Mouse (Mus musculus): ENCODE measurements at regions not wholly inside any gene's neighbourhood (a gene's known extent, or its start where the extent isn't known, plus 50 kb on each side); places are given as distances from the start of the nearest gene placed in this dataset.

DNA sequence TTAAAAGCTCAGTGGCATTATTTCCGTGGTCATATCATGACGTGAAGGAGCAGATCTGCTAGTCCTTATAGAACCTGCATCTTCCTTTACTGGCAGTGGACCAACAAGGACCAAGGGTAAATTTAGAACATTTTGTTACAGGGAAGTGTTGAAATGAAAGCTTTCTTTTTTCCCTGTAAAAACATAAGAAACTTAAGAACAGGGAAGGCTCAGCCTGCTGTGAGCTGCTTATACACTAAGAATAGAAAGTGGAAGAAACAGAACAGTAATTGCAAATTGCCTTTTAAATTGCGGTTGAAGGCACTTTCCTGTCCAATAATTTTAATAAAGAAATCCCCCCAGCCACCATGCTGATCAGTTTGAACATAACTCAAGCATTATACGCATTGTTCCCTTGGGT, 140.4 kb downstream of the Lca5 start:
- no peaks in the 10 kb centered on the region for H3K4me1 ChIP-seq
- no peak overlapping the region for H3K4me2 ChIP-seq
- H3K4me3 ChIP-seq (replicated peaks): no peak overlapping the region
- H3K36me3 ChIP-seq (replicated peaks): no peaks in the 10 kb centered on the region
- WGBS: 63% methylated on average over 4 of the region's 4 CpGs
- H3K9me3 ChIP-seq: no peaks in the 10 kb centered on the region
- no peak overlapping the region for H3K9ac ChIP-seq
- no peaks in the 10 kb centered on the region for H3K27me3 ChIP-seq
- no peak overlapping the region for H3K27ac ChIP-seq
- ATAC-seq (ENCODE audit: low FRiP score): no peak

- 55% methylated on average over 2 of the region's 2 CpGs for WGBS
Measured at GRCm38 (mm10) chr9:83300044-83300443, 140.9 kb downstream of the Lca5 start.

DNA sequence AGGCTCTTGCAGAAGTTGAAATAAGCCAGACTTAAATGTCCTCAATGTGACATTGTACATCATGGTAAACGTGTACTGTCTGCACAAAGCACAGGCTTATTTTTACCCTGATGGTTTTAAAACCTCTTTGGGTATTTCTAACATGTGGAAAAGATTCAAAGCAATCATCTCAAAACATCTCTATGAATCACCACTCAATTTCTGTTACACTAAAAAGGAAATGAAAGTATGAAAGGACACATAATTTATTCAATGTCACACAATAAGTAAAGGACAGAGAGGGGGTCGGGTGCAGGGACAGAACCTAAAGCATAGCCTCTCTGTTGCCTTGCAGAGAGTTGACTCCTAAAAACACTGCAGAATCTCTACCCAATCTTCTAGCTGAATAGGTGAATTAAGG, 141.3 kb downstream of the Lca5 start:
- H3K4me3 ChIP-seq (replicated peaks): no peak overlapping the region

More at GRCm38 (mm10) chr9:83300044-83300443, 140.9 kb downstream of the Lca5 start:
- H3K4me3 ChIP-seq (replicated peaks): no peak overlapping the region
- H3K9ac ChIP-seq: no peak overlapping the region
- no peak overlapping the region for H3K27ac ChIP-seq
- no peak overlapping the region for H3K4me2 ChIP-seq
- no peaks in the 10 kb centered on the region for H3K36me3 ChIP-seq (replicated peaks)
- H3K27me3 ChIP-seq: no peaks in the 10 kb centered on the region
- no peaks in the 10 kb centered on the region for H3K4me1 ChIP-seq
- no peak for ATAC-seq (ENCODE audit: low FRiP score)
- no peaks in the 10 kb centered on the region for H3K9me3 ChIP-seq

GRCm38 (mm10) chr9:83295453-83295852, 145.5 kb downstream of the Lca5 start:
- H3K9ac ChIP-seq: no peak overlapping the region
- H3K27me3 ChIP-seq: no peaks in the 10 kb centered on the region
- H3K4me2 ChIP-seq: no peak overlapping the region
- no peak overlapping the region for H3K4me3 ChIP-seq (replicated peaks)
- no peaks in the 10 kb centered on the region for H3K36me3 ChIP-seq (replicated peaks)
- H3K9me3 ChIP-seq: no peaks in the 10 kb centered on the region
- H3K4me1 ChIP-seq: no peaks in the 10 kb centered on the region
- WGBS: 90% methylated on average over 9 of the region's 9 CpGs
- no peak overlapping the region for H3K27ac ChIP-seq
- no peak for ATAC-seq (ENCODE audit: low FRiP score)

More for the DNA sequence above, 141.3 kb downstream of the Lca5 start:
- 57% methylated on average over 2 of the region's 2 CpGs for WGBS
- Histone ChIP-seq H3K9me3 (no peaks in the 10 kb centered on the region), H3K36me3 (replicated peaks) (no peaks in the 10 kb centered on the region), H3K27ac (no peak overlapping the region), H3K4me1 (no peaks in the 10 kb centered on the region), H3K4me2 (no peak overlapping the region), H3K27me3 (no peaks in the 10 kb centered on the region), H3K9ac (no peak overlapping the region)
- ATAC-seq (ENCODE audit: low FRiP score): no peak

DNA sequence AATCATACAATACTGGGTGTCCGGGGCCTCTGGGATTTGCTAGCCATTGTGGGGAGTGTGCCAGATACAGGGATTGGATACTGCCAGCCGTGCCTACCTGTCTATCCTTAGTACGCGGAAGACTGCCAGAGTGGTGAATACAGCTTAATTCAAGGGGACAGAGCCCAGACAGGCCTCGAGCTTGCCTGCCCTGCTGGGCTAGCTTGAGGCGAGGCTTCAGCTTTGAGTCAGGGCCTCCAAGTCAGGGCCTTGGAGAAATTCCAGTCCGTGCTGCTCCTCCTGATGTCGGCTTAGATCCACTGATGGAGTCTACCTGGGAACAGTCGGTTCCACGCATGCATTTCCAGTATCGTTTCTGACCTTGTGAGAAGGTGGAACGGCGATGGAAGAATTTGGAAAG, 146.5 kb downstream of the Lca5 start:
- Histone ChIP-seq H3K27me3 (no peaks in the 10 kb centered on the region), H3K4me1 (no peaks in the 10 kb centered on the region), H3K9ac (no peak overlapping the region), H3K4me3 (replicated peaks) (no peak overlapping the region), H3K4me2 (no peak overlapping the region), H3K27ac (no peak overlapping the region), H3K36me3 (replicated peaks) (no peaks in the 10 kb centered on the region), H3K9me3 (no peaks in the 10 kb centered on the region)
- WGBS: 89% methylated on average over 13 of the region's 13 CpGs
- no peak for ATAC-seq (ENCODE audit: low FRiP score)

DNA sequence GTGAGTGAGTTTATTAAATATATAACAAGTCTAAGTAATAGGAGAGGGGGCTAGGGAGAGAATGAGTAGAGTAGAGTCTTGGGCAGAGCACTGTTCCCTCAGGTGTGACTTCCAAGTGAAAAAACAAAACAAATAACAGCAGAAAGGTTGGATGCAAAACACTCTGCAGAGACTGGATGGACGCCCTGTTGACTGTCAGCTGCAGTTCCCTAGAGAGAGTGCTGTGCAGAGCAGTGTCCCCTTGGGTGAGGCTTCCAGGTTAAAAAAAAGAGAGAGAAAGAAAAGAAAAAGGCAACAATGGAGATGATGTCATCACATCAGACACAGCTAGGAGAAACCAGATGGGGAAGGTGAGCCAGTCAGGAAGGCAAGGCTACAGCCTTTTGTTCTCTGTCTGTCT, 137.6 kb upstream of the Hmgn3 start:
- H3K9ac ChIP-seq: no peak overlapping the region
- no peaks in the 10 kb centered on the region for H3K27me3 ChIP-seq
- WGBS: 67% methylated on average over 1 of the region's 1 CpGs
- no peak overlapping the region for H3K4me2 ChIP-seq
- H3K4me3 ChIP-seq (replicated peaks): no peak overlapping the region
- no peak for ATAC-seq (ENCODE audit: low FRiP score)
- H3K9me3 ChIP-seq: no peaks in the 10 kb centered on the region
- H3K36me3 ChIP-seq (replicated peaks): no peaks in the 10 kb centered on the region
- H3K4me1 ChIP-seq: 0 out of 2 replicates have a peak, but pooled peaks cover 4% of the 10 kb centered on the region
- no peak overlapping the region for H3K27ac ChIP-seq

- no peak overlapping the region for H3K4me2 ChIP-seq
- 0 out of 2 replicates have a peak, but pooled peaks cover 4% of the 10 kb centered on the region for H3K4me1 ChIP-seq
- no peak overlapping the region for H3K27ac ChIP-seq
- no peaks in the 10 kb centered on the region for H3K27me3 ChIP-seq
- 62% methylated on average over 4 of the region's 4 CpGs for WGBS
- no peaks in the 10 kb centered on the region for H3K36me3 ChIP-seq (replicated peaks)
- no peak for ATAC-seq (ENCODE audit: low FRiP score)
- H3K9ac ChIP-seq: no peak overlapping the region
- no peak overlapping the region for H3K4me3 ChIP-seq (replicated peaks)
- no peaks in the 10 kb centered on the region for H3K9me3 ChIP-seq
Measured at GRCm38 (mm10) chr9:83283662-83284061, 137.2 kb upstream of the Hmgn3 start.

DNA sequence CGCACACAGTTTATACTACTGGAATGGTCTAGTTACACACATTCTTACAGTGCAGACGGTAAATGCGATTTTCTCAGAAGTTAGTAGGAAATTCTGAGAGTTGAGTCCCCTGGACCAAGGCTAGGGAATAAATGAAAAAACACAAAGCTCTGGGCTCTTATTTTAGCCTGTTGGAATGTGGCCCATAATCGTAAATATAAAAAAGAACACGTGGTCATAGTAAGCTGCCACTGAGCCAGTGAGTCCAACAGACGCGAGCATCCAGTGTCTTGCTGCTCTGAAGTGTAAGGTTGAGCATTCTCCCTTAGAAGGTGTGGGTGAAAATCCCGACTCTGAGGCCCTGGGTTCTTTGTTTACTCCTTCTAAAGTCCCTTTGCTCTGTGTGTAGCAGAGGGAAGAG, 136.8 kb upstream of the Hmgn3 start:
- Histone ChIP-seq H3K27ac (no peak overlapping the region), H3K36me3 (replicated peaks) (no peaks in the 10 kb centered on the region), H3K4me3 (replicated peaks) (no peak overlapping the region), H3K4me1 (0 out of 2 replicates have a peak, but pooled peaks cover 4% of the 10 kb centered on the region), H3K9ac (no peak overlapping the region), H3K4me2 (no peak overlapping the region), H3K27me3 (no peaks in the 10 kb centered on the region), H3K9me3 (no peaks in the 10 kb centered on the region)
- WGBS: 82% methylated on average over 8 of the region's 8 CpGs
- no peak for ATAC-seq (ENCODE audit: low FRiP score)

- no peak overlapping the region for H3K9ac ChIP-seq
- H3K4me2 ChIP-seq: no peak overlapping the region
- H3K9me3 ChIP-seq: no peaks in the 10 kb centered on the region
- no peaks in the 10 kb centered on the region for H3K36me3 ChIP-seq (replicated peaks)
- 77% methylated on average over 5 of the region's 5 CpGs for WGBS
- H3K27me3 ChIP-seq: no peaks in the 10 kb centered on the region
- H3K4me1 ChIP-seq: no peaks in the 10 kb centered on the region
- no peak for ATAC-seq (ENCODE audit: low FRiP score)
- no peak overlapping the region for H3K4me3 ChIP-seq (replicated peaks)
- no peak overlapping the region for H3K27ac ChIP-seq
Measured at GRCm38 (mm10) chr9:83277791-83278190, 131.3 kb upstream of the Hmgn3 start.

GRCm38 (mm10) chr9:83277356-83277755, 130.9 kb upstream of the Hmgn3 start:
- H3K36me3 ChIP-seq (replicated peaks): no peaks in the 10 kb centered on the region
- WGBS: 93% methylated on average over 5 of the region's 5 CpGs
- H3K4me1 ChIP-seq: no peaks in the 10 kb centered on the region
- no peak overlapping the region for H3K4me2 ChIP-seq
- no peaks in the 10 kb centered on the region for H3K27me3 ChIP-seq
- H3K27ac ChIP-seq: no peak overlapping the region
- no peaks in the 10 kb centered on the region for H3K9me3 ChIP-seq
- H3K9ac ChIP-seq: no peak overlapping the region
- ATAC-seq (ENCODE audit: low FRiP score): no peak
- no peak overlapping the region for H3K4me3 ChIP-seq (replicated peaks)

DNA sequence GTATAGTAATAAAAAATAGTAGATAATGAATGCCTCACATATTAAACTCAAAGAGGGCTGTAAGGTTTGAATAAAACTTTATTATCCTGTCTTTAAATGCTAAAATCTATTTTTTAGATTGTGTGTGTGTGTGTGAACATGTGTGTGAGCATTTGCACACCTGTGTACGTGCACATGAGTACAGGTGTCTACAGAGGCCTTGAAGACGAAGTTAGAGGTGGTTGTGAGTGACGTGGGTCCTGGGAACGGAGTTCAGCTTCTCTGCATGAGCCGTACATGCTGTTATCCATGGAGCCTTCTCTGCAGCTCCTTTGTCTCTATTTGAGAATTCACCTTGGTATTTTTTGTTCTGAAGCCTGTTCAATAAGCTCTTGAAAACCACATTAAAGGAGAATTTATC, 129.8 kb upstream of the Hmgn3 start:
- no peak overlapping the region for H3K27ac ChIP-seq
- no peak for ATAC-seq (ENCODE audit: low FRiP score)
- H3K4me2 ChIP-seq: no peak overlapping the region
- no peaks in the 10 kb centered on the region for H3K36me3 ChIP-seq (replicated peaks)
- 90% methylated on average over 5 of the region's 5 CpGs for WGBS
- H3K27me3 ChIP-seq: no peaks in the 10 kb centered on the region
- H3K9me3 ChIP-seq: no peaks in the 10 kb centered on the region
- H3K4me3 ChIP-seq (replicated peaks): no peak overlapping the region
- no peaks in the 10 kb centered on the region for H3K4me1 ChIP-seq
- no peak overlapping the region for H3K9ac ChIP-seq

DNA sequence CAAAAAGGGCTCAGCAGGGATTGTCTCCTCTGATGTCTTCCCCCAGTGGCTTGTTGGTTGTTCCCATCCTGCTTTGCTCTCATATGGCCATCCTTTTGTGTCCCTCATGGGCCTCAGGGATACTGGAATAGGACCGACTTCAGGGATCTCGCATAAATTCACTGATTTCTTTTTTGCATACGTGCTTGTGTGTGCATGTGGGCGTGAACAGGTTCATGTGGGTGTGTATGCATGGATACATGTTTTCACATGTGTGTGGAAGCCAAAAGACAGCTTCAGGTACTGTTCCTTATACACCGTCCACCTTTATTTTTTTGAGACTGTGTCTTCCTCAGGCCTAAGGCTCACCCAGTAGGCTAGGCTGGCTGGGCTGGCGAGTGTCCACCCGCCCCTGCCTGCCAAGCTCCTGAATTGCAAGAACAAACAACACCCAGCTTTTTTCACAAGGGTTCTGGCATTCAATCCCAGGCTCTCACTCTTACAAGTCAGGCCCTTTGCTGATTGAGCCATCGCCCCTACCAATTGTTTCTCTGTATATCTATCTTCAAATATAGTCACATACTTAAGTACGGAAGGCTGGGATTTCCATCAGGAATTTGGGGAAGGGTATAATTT, 127.0 kb upstream of the Hmgn3 start:
- H3K4me2 ChIP-seq: no peak overlapping the region
- H3K36me3 ChIP-seq (replicated peaks): no peaks in the 10 kb centered on the region
- no peaks in the 10 kb centered on the region for H3K27me3 ChIP-seq
- 92% methylated on average over 9 of the region's 9 CpGs for WGBS
- no peak overlapping the region for H3K27ac ChIP-seq
- no peaks in the 10 kb centered on the region for H3K9me3 ChIP-seq
- no peaks in the 10 kb centered on the region for H3K4me1 ChIP-seq
- H3K4me3 ChIP-seq (replicated peaks): no peak overlapping the region
- H3K9ac ChIP-seq: no peak overlapping the region
- ATAC-seq (ENCODE audit: low FRiP score): no peak

DNA sequence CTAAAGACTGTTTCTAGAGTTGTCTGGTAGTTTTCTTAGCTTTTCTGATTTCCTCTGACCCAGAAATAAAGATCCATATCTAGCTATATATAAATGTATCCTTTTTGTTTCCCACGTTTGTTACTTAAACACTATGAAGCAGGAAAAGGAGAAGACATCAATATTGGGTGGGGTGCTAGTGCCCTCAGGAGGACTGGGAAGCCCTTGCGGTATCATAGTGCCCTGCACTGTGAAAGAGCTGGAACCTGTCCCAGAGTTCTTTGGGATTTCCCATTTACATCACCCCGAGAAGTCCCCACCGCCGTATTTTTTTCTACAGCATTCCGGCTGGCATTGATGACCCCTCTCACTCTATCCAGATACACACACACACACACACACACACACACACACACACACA, 119.3 kb upstream of the Hmgn3 start:
- H3K9ac ChIP-seq: no peak overlapping the region
- no peaks in the 10 kb centered on the region for H3K36me3 ChIP-seq (replicated peaks)
- H3K4me1 ChIP-seq: no peaks in the 10 kb centered on the region
- no peak for ATAC-seq (ENCODE audit: low FRiP score)
- H3K4me2 ChIP-seq: no peak overlapping the region
- H3K4me3 ChIP-seq (replicated peaks): no peak overlapping the region
- H3K9me3 ChIP-seq: no peaks in the 10 kb centered on the region
- H3K27ac ChIP-seq: no peak overlapping the region
- no peaks in the 10 kb centered on the region for H3K27me3 ChIP-seq
- 71% methylated on average over 6 of the region's 6 CpGs for WGBS

All from forebrain, embryonic 12.5 days (tissue).